Mouse (Mus musculus): Measurements from ENCODE around the gene Gm45783. TPM values are rescaled to one million over a fixed set of nuclear protein-coding genes. Genes with fewer than 3 reads are reported as not detected.

Gm45783 gene
- total RNA-seq (2023): not detected in 4 replicates

DNA sequence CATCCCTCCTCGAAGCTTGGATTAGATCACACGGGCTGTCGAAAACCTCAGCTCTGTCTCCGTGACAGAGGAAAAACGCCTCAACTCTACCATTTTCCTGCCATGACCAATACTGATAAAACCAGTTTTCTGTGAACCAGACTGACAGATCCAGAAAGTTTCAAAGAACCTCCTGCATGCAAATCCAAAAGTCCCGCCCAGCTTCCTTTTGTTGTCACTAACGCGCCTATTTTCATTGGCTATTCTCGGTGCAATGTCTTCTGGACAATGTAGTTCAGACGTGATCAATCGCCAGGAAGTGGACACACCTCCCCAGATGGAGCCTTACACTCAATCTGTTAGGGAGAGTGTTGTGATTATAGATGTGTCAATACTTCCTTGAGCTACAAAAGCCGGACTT lies at the start of gene Gm45783:
Gene Gm45783, minus strand, starts transcription at position 143 of the 400 bp plus-strand sequence.

GRCm38 (mm10) chr7:7399603-7400002 lies 25.2 kb upstream of the Gm45783 start, which contains the start of gene Vmn2r31:
TSS of gene Vmn2r31 (minus strand) at chr7:7399703.

DNA sequence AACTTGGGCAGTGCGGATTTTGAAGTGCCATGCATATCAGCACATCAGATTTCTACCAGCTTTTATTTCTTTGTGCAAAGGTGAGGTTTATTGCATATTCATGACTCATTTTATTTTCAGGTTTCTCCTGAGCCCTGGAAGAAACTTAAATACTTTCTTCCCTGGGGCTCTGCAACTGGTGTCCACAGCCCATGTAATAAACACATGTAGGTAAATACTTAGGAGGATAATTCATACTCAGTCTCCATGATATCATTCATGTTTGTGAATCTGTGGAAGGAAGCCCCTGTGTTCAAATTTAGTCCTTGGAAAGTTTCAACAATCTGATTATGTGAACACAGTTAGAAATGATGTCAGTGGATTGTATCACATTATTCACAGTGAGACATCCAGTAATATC lies 36.9 kb downstream of the Gm45783 start, which contains the start of gene Vmn2r30:
Gene Vmn2r30, minus strand, starts transcription at position 101 of the 400 bp plus-strand sequence.

Other genes with a start within 250 kb of the Gm45783 start
- gene Zfp773, start 237.8 kb downstream of the Gm45783 start, total RNA-seq (2023): 1.2 to 2.5 TPM (median 1.6 TPM) in 4 replicates
- 2.1 to 2.6 TPM (median 2.2 TPM) in 4 replicates for gene Zfp418, start 203.2 kb downstream of the Gm45783 start, total RNA-seq (2023)
- gene Zfp772, start 164.6 kb downstream of the Gm45783 start, total RNA-seq (2023): 1.0 to 3.4 TPM (median 2.3 TPM) in 4 replicates
- gene Vmn2r29, start 127.2 kb downstream of the Gm45783 start, total RNA-seq (2023): 0.37 to 0.48 TPM in 2 of 4 replicates, not detected in the others
- gene Gm45844, start 96.3 kb downstream of the Gm45783 start, total RNA-seq (2023): 0.50 to 2.0 TPM (median 0.68 TPM) in 4 replicates
- gene Clcn4, start 73.7 kb downstream of the Gm45783 start, total RNA-seq (2023): 43.6 to 50.1 TPM (median 46.1 TPM) in 4 replicates
- gene Vmn2r30, start 37.0 kb downstream of the Gm45783 start, total RNA-seq (2023): not detected in 4 replicates
- not detected in 4 replicates for gene Vmn2r31, start 25.1 kb upstream of the Gm45783 start, total RNA-seq (2023)
- gene Vmn2r32, start 105.4 kb upstream of the Gm45783 start, total RNA-seq (2023): not detected in 4 replicates
- gene Vmn2r33, start 192.2 kb upstream of the Gm45783 start, total RNA-seq (2023): not detected in 4 replicates

Data from B cell, adult 62 days (primary cell).